Mouse (Mus musculus): ENCODE results near the gene Zfp874a. TPM values are rescaled to one million over a fixed set of nuclear protein-coding genes. Genes with fewer than 3 reads are reported as not detected.
"Not testable (repeated sequence)": the region's sequence is repeated elsewhere in the genome, so short reads cannot be mapped to it uniquely, and the experiment has no call there.

The Zfp874a gene
- 8.9 and 9.9 TPM in 2 replicates for polyA plus RNA-seq (2015; fragmentation: Nextera tagmentation; extraction: Ambion mirVana)

DNA sequence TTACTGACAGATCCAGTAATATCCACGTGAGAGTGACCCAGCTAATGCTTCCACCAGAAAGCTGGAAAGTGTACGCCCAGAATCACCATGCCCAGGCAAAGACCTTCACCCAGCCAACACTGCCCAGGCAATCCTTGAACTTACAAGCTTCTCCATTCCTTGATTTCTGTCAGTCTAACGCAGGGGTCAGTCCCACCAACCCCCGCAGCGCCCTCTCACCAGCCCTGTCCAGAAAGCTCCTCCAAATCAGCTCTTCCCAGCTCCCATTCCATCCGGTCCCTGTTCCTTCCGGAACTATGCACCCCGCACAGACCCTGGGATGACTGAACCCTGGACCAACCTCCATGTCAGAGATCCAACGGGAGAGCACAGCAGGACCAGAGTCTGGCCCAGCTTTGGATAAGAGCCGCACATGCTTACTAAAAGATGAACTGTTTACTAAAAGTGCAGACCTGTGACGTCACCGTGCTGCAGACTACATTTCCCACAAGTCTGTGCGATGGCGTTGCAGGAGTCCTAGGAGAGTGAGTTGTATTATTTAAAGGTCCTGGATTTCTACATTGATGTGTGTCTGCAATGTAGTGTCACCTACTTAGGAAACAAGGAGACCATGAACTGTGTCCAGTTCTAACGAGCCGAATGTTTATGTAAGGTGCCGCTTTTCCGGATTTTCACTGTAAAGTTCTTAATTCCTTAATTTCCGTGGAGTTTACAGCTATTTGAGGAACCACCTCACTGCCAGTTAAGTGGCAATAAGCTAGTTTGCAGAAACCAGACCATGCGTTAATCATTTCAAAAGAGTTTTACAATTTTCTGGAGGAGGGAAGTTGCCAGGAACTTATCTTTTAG is at the start of gene Zfp874a:
Gene Zfp874a, minus strand, starts transcription at position 453 of the 849 bp plus-strand sequence.
- peak within 1 kb of the TSS; percentile 79 for H3K4me2 ChIP-seq
- H3K27me3 ChIP-seq = no peaks in the 10 kb centered on the region
- peak; percentile 98 for ATAC-seq (replicated peaks; ENCODE audit: low FRiP score)
- peak within 1 kb of the TSS; percentile 66 for H3K27ac ChIP-seq
- 1% methylated on average over 20 of the region's 20 CpGs for WGBS
- no peaks in the 10 kb centered on the region for H3K9me3 ChIP-seq (replicated peaks)
- peak within 1 kb of the TSS; percentile 65 for H3K4me3 ChIP-seq (replicated peaks)
- H3K36me3 ChIP-seq = peaks cover 19% of the 10 kb centered on the region
- peak within 1 kb of the TSS; percentile 59 for H3K9ac ChIP-seq
- H3K4me1 ChIP-seq = 0 out of 2 replicates have a peak, but pooled peaks cover 6% of the 10 kb centered on the region

- Histone ChIP-seq H3K27ac (no peak overlapping the region), H3K36me3 (peaks cover 9% of the 10 kb centered on the region; the same call in 1 of the 2 replicates), H3K9ac (no peak overlapping the region), H3K4me2 (no peak overlapping the region), H3K4me1 (peaks cover 8% of the 10 kb centered on the region), H3K4me3 (replicated peaks) (no peak overlapping the region), H3K9me3 (replicated peaks) (no peaks in the 10 kb centered on the region), H3K27me3 (no peaks in the 10 kb centered on the region)
- ATAC-seq (replicated peaks; ENCODE audit: low FRiP score) = no peak
- WGBS = 74% methylated on average over 1 of the region's 1 CpGs
These were observed 49.5 kb upstream of the Zfp874a start for GRCm38 (mm10) chr13:67500908-67501307.

DNA sequence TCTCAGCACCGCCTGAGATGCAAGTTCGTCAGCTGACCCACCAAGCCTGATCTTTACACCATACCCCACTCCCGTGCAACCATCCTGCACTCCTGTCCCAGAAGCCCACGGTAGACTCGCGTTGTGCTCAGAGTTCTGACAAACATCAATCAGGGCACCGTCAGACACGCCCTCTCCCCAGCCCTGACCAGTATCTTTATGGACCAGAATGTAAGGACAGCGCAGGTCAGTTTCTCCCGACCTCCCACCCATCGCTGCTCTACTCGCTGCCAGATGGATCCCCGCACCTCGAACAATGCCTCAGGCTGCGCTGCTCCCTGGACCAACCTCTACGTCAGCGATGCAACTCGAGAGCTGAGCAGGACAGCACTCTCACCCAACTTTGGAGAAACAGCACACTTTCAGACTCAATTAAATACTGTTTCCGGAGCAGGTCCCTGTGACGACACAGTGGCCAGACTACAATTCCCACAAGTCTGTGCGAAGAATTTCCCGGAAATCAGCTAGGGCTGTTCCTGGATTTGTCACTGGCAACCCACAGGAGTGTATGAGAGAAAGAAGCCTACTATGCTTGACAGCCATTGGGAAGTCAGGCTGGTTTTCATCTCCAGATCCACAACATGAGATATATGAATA is 48.8 kb upstream of the Zfp874a start, which contains the start of gene Zfp58:
Gene Zfp58, minus strand, starts transcription at position 472 of the 636 bp plus-strand sequence.
- Histone ChIP-seq H3K4me3 (replicated peaks) (peak within 1 kb of the TSS; percentile 85), H3K4me1 (peaks cover 8% of the 10 kb centered on the region)

GRCm38 (mm10) chr13:67495631-67496030 is 44.2 kb upstream of the Zfp874a start:
- Histone ChIP-seq H3K27ac (no peak overlapping the region), H3K9ac (no peak overlapping the region), H3K4me2 (no peak overlapping the region), H3K4me1 (peaks cover 8% of the 10 kb centered on the region), H3K9me3 (replicated peaks) (peaks cover 12% of the 10 kb centered on the region), H3K4me3 (replicated peaks) (no peak overlapping the region), H3K36me3 (peaks cover 59% of the 10 kb centered on the region), H3K27me3 (no peaks in the 10 kb centered on the region)
- ATAC-seq (replicated peaks; ENCODE audit: low FRiP score) = no peak
- 97% methylated on average over 1 of the region's 1 CpGs for WGBS

More for the DNA sequence above, 48.8 kb upstream of the Zfp874a start, which contains the start of gene Zfp58:
- Histone ChIP-seq H3K36me3 (peaks cover 14% of the 10 kb centered on the region), H3K4me2 (peak within 1 kb of the TSS; percentile 64), H3K27me3 (no peaks in the 10 kb centered on the region), H3K9ac (peak within 1 kb of the TSS; percentile 65), H3K9me3 (replicated peaks) (no peaks in the 10 kb centered on the region), H3K27ac (peak within 1 kb of the TSS; percentile 82)
- peak; percentile 97 for ATAC-seq (replicated peaks; ENCODE audit: low FRiP score)
- WGBS = 0% methylated on average over 22 of the region's 22 CpGs

DNA sequence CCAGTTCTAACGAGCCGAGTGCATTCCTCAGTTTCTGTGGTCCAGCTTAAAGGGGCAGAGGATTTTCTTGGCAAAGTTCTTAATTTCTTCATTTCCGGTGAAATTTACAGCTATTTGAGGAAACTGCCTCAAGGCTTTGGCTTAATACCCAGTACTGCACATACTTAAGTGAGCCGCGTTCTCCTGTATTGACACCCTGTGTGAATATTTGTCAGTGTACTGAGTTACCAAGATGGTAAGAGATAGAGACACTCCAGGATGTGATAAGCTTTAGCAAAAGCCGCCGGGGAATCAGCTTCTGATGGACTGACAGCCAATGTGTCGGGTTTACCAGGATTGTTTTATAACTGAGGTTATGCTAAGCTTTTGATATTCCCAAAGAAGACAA is 33.0 kb upstream of the Zfp874a start:
- peak overlapping the region; percentile 62 for H3K9ac ChIP-seq
- H3K36me3 ChIP-seq = peaks cover 23% of the 10 kb centered on the region
- H3K9me3 ChIP-seq (replicated peaks) = no peaks in the 10 kb centered on the region
- WGBS = 44% methylated on average over 8 of the region's 8 CpGs
- ATAC-seq (replicated peaks; ENCODE audit: low FRiP score) = peak; percentile 50; the same call in 1 of the 2 replicates
- H3K4me3 ChIP-seq (replicated peaks) = peak overlapping the region; percentile 71
- peaks cover 11% of the 10 kb centered on the region; the same call in 1 of the 2 replicates for H3K4me1 ChIP-seq
- H3K27me3 ChIP-seq = no peaks in the 10 kb centered on the region
- peak overlapping the region; percentile 71 for H3K4me2 ChIP-seq
- H3K27ac ChIP-seq = peak overlapping the region; percentile 60; the same call in 1 of the 2 replicates

DNA sequence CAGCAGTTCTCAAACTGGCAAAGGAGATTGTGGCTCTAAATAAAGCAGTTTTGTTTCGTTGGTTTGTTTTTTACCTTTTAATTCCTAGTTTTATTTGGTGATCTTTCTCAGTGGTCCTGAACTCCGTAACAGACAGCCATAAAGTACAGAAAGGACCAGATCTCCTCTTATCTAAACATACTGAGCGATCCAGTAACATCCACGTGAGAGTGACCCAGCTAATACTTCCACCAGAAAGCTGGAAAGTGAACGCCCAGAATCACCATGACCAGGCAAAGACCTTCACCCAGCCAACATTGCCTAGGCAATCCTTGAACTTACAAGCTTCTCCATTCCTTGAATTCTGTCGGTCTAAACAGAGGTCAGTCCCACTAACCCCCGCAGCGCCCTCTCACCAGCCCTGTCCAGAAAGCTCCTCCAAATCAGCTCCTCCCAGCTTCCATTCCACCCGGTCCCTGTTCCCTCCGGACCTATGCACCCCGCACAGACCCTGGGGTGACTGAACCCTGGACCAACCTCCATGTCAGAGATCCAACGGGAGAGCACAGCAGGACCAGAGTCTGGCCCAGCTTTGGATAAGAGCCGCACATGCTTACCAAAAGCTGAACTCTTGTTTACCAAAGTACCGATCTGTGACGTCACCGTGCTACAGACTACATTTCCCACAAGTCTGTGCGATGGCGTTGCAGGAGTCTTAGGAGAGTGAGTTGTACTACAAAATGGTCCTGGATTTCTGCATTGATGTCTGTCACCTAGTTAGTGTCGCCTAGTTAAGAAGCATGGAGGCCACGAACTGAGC is 32.4 kb upstream of the Zfp874a start, which contains the start of gene Zfp874b:
Gene Zfp874b, minus strand, starts transcription at position 634 of the 799 bp plus-strand sequence.
- Histone ChIP-seq H3K4me1 (peaks cover 11% of the 10 kb centered on the region; the same call in 1 of the 2 replicates), H3K27me3 (no peaks in the 10 kb centered on the region), H3K27ac (peak within 1 kb of the TSS; percentile 60), H3K4me2 (peak within 1 kb of the TSS; percentile 71), H3K4me3 (replicated peaks) (peak within 1 kb of the TSS; percentile 71), H3K36me3 (peaks cover 17% of the 10 kb centered on the region), H3K9ac (peak within 1 kb of the TSS; percentile 62), H3K9me3 (replicated peaks) (no peaks in the 10 kb centered on the region)
- ATAC-seq (replicated peaks; ENCODE audit: low FRiP score) = peak; percentile 97
- 3% methylated on average over 20 of the region's 20 CpGs for WGBS

DNA sequence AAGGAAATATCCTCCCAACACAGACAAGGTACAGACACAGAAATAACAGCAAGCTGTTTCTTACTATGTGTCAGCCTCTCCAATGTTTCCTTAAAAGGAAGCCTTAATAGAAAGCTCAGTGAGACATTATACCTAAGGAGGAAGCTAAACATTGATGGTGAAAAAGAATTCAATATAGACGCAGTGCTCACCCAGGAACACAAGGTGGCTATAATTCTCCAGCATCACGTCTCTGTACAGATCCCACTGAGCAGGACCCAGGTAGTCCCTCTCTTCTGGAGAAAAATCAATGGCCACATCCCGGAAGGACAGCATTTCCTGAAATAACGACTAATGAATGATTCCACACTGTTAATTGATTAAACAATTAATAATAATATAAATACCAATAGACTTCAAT is 30.1 kb upstream of the Zfp874a start:
- Histone ChIP-seq H3K4me2 (no peak overlapping the region), H3K27ac (no peak overlapping the region)

GRCm38 (mm10) chr13:67469274-67469673 is 17.9 kb upstream of the Zfp874a start:
- Histone ChIP-seq H3K27ac (no peak overlapping the region), H3K27me3 (no peaks in the 10 kb centered on the region), H3K9ac (no peak overlapping the region), H3K9me3 (replicated peaks) (0 out of 2 replicates have a peak, but pooled peaks cover 5% of the 10 kb centered on the region), H3K4me2 (no peak overlapping the region), H3K4me1 (no peaks in the 10 kb centered on the region), H3K4me3 (replicated peaks) (no peak overlapping the region), H3K36me3 (peaks cover 33% of the 10 kb centered on the region)
- ATAC-seq (replicated peaks; ENCODE audit: low FRiP score) = no peak
- WGBS = 90% methylated on average over 3 of the region's 3 CpGs

More for the DNA sequence above, 30.1 kb upstream of the Zfp874a start:
- peaks cover 11% of the 10 kb centered on the region; the same call in 1 of the 2 replicates for H3K4me1 ChIP-seq
- no peak overlapping the region for H3K4me3 ChIP-seq (replicated peaks)
- WGBS = 64% methylated on average over 4 of the region's 4 CpGs
- H3K9ac ChIP-seq = no peak overlapping the region
- peaks cover 8% of the 10 kb centered on the region; the same call in 1 of the 2 replicates for H3K36me3 ChIP-seq
- no peak for ATAC-seq (replicated peaks; ENCODE audit: low FRiP score)
- no peaks in the 10 kb centered on the region for H3K27me3 ChIP-seq
- H3K9me3 ChIP-seq (replicated peaks) = no peaks in the 10 kb centered on the region

GRCm38 (mm10) chr13:67463506-67464185 is 12.2 kb upstream of the Zfp874a start:
- not testable (repeated sequence) for H3K27ac ChIP-seq; H3K4me1 ChIP-seq; H3K4me3 ChIP-seq (replicated peaks); H3K36me3 ChIP-seq; H3K9ac ChIP-seq; ATAC-seq (replicated peaks; ENCODE audit: low FRiP score); H3K9me3 ChIP-seq (replicated peaks); H3K27me3 ChIP-seq; H3K4me2 ChIP-seq
- whole genome bisulfite sequencing = 86% methylated on average over 3 of the region's 5 CpGs

DNA sequence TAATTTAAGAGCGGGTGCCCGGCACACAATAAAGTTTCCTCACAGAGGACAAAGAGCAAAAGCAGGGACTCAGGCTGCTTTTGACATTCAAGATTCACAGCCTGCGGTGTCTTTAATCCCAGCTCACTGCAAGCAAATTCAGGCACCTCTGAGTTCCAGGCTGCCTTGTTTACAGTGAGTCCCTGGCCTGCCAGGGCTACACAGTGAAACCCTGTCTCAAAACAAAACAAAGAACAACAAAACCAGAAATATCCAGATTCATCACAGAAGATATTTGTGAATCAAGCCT is 541 bp upstream of the Zfp874a start:
- Histone ChIP-seq H3K4me1 (0 out of 2 replicates have a peak, but pooled peaks cover 6% of the 10 kb centered on the region), H3K4me2 (peak overlapping the region; percentile 79), H3K36me3 (peaks cover 13% of the 10 kb centered on the region), H3K27ac (peak overlapping the region; percentile 66), H3K9me3 (replicated peaks) (no peaks in the 10 kb centered on the region), H3K9ac (peak overlapping the region; percentile 59), H3K4me3 (replicated peaks) (peak overlapping the region; percentile 65), H3K27me3 (no peaks in the 10 kb centered on the region)
- 8% methylated on average over 3 of the region's 3 CpGs for WGBS
- ATAC-seq (replicated peaks; ENCODE audit: low FRiP score) = peak; percentile 65

GRCm38 (mm10) chr13:67437095-67437494 is 14.3 kb downstream of the Zfp874a start:
- not testable (repeated sequence) for ATAC-seq (replicated peaks; ENCODE audit: low FRiP score); H3K27ac ChIP-seq
- 80% methylated on average over 1 of the region's 3 CpGs for WGBS

More at GRCm38 (mm10) chr13:67437095-67437494, 14.3 kb downstream of the Zfp874a start:
- H3K4me2 ChIP-seq; H3K4me3 ChIP-seq (replicated peaks); H3K4me1 ChIP-seq; H3K9ac ChIP-seq; H3K27me3 ChIP-seq; H3K9me3 ChIP-seq (replicated peaks): not testable (repeated sequence)
- H3K36me3 ChIP-seq = peaks cover 15% of the 10 kb centered on the region

Measured in kidney, embryonic 15.5 days (tissue).